Mouse (Mus musculus) ES-E14 (cell line): ENCODE measurements around the gene Sh3bp4.

Experiments used
- HCFC1 ChIP-seq: IDR thresholded peaks from 2 replicates; pipeline ENCODE4 v1.6.1; 2012; ENCODE audit warnings: low read length, inconsistent platforms, borderline replicate concordance; ENCODE audit not compliant: insufficient read depth
- ZC3H11A ChIP-seq: IDR thresholded peaks from 2 replicates; pipeline ENCODE4 v1.6.1; 2012; ENCODE audit warnings: low read depth, mild to moderate bottlenecking, inconsistent platforms, low read length, borderline replicate concordance
- ZNF384 ChIP-seq: IDR thresholded peaks from 2 replicates; pipeline ENCODE4 v1.6.1; 2012; ENCODE audit warnings: low read depth, low read length, inconsistent platforms

DNA sequence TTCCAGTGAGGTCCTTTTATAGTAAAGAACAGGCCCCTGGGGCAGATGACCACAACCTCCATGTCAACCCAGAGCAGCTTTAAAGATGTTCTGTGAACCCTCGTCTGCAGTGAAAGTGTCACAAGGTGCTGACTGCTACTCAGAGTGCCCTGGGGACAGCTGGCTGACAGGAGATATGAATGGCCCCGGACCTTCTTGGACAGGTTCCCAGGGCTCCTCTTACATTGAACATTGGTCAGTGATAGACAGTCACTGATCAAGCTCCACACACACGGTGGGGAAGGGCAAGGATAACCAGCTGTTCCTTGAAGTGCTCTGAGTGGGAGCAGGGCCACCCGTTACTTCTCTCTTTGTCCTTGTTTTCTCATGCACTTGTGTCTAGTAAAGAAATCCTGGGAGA, 50.1 kb downstream of the Sh3bp4 start:
- TF ChIP-seq ZC3H11A (no peak), HCFC1 (no peak), ZNF384 (no peak)
